Mouse (Mus musculus) kidney, adult 11 months (tissue): Measurements from ENCODE around the gene Lrrc20.

Source experiments
- DNase-seq: peaks from one replicate; pipeline ENCODE4 v3.0.0; 2022

The Lrrc20 gene

DNA sequence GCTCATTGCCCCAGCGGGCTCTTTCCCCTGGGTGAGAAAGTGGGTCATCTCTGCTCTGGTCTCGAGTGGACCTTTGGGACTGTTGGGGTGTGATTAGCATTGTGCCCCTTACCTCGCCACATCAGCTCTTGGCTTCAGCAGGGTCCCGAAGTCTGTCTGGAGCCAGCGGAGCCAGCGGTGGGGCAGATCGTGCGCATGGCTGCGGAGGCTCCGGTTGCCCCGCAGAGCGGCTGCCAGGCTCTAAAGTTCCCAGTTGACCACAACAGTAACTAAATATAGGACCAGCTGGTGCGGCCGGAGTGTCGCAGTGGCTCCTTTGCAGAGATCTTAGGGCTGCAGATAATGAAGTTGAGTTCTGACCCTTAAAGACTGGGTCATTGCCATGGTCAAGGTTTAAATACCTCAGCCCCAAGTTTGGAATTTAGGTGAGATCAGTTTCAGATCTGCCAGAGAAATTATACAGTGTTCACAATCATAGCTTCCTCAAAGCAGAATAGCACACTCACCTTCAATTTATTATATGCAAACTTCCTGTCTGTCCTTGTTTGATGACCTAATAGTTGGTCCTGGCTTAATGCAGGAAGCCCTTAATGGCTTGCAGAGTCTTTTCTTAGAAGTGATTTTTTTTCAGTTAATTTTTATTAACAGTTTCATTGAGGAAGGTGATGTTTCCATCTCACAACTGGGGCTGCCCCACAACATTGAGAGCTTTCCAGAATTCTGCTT is 1.0 kb downstream of the Lrrc20 start:
- DNase-seq, result no peak

DNA sequence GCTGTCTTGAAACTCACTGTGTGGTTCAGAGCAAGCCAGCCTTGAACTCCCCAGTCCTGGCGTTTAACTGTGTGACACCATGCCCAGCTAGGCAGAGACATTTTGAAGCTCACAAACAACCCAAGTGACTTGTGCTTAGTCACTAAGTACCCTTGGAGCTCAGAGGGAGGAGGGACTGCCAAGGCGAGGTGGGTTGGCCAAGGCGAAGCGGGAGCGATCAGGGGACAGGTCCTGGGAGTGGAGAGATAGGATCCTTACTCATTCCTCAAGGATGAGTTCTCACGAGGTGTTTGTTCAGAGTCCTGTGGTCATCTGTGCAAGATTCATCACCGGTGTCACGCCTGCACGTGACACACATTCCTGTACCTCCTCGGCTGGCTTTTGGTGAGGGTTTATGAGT is 3.9 kb downstream of the Lrrc20 start:
- no peak for DNase-seq

DNA sequence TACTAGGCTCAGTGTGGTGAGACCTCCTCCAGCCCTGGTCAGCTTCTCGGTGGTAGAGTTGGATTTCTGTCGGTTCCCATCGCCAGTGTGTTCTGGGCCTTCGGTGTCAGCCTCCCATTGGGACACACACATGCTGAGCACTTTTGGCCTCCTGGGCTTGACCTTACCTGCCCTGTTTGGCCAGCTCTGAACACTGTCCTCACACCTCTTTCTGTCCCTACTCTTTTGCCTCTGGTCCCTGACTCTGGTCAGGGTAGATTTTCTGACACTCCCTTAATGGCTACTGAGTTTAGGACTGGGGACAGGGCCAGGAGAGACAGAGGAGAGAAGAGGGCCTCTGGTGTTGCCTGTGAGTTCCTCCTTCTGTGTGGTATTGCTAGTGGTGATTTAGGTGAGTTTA is 4.3 kb downstream of the Lrrc20 start:
- no peak for DNase-seq

DNA sequence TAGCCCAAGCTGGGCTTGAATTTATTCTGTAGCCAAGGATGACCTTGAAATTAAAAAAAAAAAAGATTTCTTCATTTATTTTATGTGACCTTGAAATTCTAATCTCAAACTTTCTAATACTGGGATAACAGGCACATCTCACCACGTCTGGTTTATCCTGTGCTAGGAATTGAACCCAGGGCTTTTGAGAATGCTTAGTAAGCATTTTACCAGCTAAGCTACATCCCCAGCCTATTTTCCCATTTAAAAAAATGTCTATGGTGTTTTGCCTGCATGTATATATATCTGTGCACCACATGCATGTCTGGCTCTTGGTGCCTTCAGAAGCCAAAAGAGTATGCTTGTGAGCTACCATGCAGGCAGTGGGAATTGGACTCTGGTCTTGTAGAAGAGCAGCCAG is 4.9 kb downstream of the Lrrc20 start:
- no peak for DNase-seq

DNA sequence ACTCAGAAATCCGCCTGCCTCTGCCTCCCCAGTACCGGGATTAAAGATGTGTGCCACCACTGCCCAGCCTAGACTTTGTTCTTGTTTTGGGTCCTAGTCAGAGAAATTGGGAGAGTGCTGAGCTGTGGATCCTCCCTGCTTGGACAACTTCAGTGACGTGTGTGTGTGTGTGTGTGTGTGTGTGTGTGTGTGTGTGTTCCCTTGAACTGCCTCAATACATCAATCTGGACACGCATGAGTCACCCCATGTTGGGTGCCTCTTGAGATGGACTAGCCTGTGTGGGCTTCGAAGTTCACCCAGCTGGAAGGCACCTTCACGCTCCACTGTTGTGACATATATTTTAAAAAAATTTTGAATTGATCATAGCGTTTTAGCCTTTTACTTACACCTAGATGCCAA is 7.2 kb downstream of the Lrrc20 start:
- DNase-seq, result no peak

DNA sequence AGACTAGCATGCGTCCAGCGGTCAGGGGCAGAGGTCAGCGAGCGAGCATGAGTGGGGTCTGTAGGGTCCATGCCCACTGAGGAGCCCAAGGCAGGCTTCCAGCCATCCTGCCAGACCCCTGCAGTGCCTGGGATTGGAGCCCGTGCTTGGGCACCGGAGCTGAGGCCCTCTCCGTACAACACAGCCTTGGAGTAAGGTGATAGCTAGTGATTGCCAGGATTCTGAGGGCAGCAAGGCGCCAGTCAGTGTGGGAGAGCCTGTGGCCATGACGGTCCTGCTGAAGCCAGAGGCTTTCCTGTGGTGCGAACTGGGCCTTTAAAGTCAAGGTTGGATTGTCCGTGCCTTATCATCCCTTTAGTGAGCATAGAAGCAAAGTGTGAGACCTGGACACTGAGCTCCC is 9.2 kb downstream of the Lrrc20 start:
- no peak for DNase-seq

DNA sequence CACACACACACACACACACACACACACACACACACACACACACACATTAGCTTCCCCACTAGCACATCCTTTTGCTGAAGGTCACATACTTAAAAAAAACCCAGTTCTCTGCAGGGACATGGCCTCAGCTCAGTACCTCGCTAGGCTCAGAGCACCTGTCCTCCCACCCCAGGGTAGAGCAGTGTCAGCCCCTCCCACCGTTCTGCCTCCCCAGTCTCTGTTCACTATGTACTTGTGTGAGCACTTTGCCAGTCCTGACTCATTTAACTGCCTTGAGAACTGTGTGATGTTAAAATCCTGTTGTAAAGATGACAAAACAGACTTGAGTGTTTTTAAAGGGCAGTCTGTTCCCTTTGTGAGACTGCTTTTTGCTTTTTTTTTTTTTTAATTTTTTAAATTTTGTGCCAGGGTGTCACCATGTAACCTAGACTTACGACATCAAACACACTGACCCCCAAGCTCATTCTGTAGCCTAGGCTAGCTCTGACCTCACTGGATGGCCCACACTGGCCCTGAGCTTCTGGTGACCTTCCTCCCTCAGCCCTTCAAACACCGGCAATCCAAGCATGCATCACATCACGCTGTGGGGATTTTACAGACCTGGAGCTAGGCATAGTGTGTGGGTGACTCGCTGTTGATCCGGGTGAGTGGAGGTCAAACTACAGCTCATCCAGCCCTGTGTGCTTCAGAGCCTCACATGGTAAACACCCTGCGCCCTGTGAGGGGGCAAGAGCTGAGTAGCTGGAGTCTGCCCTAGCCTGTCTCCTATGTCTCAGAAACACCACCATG is 11.1 kb downstream of the Lrrc20 start:
- DNase-seq, result no peak

DNA sequence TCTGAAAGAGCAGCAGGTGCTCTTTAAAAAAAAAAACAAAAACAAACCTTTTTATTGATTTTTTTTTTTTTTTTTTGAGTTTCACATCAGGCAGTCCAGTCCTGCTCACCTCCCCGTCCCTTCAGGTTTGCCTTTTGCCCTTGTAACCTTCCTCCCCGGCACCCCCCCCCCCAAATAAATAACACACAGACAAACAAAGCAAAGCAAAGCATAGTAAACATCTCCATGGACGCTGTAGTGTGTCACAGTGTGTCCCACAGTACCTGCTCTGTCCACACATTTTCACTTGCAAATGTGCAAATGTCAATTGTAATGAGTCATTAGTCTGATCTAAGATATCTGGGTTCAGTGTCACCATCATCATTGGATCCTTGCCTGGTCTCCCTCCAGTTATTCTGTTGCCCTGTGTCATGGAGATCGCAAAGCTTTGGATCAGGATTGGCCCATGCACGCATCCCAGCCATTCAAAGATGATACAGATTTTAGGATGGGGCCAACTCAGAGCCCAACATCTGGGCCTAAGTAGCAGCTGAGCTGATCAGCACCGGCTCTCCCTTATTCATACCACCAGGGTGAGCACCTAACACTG is 13.0 kb downstream of the Lrrc20 start:
- DNase-seq, result no peak

DNA sequence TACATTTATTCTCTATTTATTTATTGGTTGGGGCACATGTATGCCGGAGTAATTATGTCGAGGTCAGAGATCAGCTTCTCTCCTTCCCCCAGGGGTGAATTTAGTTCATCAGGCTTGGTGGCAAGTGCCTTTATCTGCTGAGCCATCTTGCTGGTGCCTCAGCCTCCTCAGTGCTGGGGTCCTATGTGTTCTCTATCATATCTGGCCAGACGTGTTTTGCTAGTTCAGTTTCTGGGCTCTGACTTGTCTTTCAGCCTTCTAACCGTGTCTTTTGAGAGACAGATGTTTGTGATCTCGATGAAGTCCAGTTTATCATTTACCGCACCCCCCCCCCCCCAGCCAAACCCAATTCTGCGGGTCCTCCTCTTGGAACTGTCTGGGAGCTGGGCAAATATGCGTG is 16.0 kb downstream of the Lrrc20 start:
- no peak for DNase-seq

DNA sequence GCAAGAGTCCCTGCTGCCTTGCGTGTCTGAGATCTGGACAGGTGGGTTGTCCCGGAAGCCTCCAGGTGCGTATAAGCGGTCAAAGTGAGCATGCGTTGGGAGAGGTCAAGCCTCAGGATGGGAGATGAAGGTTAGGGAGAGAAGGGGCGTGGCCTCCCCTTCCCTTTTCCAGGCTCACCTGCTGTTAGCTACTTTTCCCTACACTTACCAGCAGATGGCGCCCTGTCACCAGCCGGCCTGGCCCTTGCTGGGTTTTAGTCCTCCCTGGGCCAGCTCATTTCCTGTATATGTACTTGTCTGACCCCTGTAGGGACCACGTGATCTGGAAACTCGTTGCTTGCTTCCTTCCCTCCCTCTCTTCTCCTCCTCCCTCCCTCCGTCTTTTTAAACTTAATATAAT is 16.4 kb downstream of the Lrrc20 start:
- DNase-seq, result peak; percentile 72

DNA sequence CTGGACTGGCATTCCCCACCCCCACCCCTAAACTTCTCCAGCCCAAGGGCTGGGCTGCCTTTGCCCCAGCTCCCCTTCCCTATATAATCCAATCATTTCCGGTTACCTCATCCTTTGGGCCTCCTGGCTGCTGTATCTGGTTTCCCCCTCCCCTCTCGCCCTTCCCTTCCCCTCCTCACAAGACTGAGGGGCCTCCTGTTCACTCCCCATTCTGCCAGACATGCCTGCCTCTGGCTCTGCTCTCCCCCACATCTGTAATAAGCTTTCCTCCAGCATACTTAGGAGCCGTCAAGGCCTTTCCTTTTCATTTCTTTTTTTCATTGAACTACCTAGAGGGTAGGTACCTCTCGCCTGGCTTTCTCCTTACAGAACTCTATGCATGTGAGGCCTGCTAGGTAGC is 19.9 kb downstream of the Lrrc20 start:
- DNase-seq, result no peak

DNA sequence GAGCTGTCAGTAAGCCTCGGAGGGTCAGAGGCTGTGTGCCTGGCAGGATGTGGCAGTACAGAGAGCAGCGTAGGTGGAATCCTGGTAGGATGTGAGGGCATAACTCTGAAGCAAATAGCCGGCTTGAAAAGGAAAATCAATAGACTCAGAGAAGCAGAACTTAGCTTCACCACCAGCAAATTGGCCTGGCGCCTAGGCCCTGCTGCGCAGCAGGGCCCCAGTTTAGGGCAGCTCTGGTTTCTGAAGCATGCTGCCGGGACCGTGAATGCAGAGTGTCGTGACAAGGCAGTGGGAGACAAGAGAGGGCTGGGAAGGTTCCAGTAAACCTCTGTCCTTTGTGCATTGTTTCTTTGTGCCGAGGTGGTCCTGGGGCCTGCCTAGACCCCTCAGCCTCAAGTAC is 20.6 kb downstream of the Lrrc20 start:
- no peak for DNase-seq

DNA sequence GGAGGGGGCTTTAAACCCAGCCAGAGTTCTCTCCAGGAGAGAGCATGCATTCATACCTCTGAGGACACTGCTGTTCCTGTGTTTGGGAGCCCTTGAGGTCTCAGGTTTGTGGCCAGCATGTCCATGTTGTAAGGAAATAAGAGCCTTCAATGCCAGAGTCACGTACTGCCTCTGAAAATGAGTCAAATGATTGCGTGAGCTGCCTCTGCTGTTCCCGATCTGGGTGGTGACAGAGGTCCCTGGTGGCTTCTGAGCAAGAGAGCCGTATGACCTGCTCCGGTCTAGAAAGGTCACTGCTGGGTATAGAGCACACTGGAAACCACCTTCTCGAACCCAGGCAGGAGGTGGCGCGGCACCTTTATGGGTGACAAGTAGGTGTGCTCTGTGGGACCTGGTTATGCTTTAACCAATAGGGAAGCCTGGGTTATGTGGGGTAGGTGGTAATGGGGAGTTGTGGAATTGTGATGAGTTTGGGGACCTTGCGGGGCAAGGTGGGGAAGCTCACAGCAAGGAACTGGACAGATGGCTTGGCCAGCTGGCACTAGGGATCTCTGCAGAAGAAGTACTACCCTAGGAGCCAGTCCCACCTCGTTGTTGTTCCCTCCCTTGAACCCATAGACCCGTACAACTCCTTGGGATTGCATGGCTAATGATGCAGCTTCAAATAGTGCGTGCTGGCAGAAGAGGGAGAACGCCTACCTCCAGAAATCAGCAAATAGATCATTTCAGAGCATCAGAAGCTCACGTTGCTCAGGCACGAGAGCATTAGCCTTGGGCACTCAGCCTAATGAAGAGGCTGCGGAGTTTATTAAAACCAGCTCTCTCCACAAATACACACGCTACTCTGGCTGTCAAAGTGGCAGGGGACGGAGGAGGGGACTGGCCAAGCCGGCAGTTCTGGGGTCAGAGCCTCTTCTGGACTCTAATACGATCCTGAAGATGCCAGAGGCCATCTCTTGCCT is 24.2 kb downstream of the Lrrc20 start:
- DNase-seq, result no peak

DNA sequence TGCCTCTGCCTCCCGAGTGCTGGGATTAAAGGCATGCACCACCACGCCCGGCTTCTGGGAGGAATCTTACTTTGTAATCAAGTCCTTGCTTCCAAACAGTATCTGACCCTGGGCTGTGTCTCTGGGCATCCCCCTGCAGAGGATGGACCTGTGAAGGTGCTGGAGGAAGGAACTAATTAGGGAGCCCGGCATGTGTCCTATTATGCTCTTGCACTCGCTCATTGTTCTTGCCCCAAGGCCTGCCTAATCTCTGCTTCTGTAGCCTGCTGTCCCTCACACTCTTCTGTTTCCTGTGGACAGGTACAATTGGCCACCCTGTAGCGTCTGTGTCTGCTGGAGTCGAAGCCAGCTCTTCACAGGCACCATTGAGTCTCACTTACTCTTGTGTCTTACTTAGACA is 25.2 kb downstream of the Lrrc20 start:
- no peak for DNase-seq

DNA sequence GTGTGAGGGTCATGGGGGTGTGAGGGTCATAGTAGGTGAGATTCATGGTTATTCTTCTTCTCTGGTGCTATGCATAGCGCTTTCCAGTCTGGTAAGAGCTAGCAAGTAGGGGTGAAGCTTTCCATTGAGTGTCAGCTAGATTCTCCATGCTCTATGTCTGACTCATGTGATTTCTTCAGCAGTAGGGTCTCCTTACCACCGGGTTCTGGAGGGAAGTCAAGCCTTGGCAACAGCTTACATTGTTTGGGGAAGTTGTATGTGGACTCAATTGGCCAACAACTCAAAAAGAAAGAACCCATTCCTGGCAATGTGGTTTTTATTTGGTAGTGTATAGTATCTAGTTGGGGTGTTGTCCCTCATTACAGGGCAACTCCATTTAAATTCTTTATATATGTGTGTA is 28.5 kb downstream of the Lrrc20 start:
- DNase-seq, result no peak

DNA sequence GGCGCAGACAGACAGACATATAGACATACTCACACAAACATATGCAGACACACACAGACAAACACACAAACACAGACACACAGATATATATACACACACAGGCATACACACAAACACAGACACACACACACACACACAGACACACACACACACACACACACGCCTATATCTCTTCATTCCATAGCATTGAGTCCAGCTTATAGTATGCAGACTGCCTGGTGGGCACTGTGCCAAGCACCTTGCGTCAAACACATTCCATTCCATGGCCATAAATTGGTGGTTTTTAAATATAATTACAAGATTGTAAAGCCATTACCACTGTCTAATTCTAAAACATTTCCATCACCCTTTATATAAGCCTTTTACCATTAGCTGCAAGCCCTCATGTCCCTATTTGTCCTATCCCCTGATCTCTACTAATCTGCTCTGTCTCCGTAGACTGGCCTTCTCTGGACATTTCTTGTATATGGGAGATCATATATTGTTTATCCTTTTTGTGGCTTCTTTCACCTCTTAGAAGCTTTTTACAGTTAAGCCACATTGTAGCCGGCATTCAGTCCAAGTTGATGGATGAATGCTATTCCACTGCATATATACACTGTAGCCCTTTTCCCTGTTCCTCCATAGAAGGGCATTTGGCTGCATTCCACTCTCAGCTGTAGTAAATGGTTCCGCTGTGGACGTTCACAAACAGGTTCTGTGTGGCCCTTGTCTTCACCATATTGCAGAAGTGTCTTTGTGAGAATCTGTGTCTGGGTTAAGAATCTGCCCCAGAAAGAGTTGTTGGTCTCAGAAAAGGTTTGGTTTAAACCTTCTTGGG is 31.0 kb downstream of the Lrrc20 start:
- DNase-seq, result no peak

DNA sequence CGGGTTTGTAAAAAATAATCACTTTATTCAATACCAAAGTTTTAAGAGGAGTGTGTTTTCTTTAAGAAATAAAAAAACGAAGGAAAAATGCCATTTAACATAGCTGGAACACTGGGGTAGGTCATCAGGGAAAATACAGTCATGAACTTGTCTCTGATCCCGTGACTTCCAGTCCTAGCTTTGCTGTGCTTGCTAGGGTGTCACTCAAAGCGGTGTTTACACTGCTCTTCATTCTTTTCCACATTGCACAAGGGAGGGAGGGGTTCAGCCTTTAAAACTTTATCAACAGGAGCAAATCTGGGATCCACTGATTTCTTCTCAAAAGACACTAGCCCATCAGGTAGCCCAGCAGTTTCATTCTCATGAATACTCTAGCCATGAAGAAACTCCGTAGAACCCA is 34.3 kb downstream of the Lrrc20 start:
- no peak for DNase-seq

DNA sequence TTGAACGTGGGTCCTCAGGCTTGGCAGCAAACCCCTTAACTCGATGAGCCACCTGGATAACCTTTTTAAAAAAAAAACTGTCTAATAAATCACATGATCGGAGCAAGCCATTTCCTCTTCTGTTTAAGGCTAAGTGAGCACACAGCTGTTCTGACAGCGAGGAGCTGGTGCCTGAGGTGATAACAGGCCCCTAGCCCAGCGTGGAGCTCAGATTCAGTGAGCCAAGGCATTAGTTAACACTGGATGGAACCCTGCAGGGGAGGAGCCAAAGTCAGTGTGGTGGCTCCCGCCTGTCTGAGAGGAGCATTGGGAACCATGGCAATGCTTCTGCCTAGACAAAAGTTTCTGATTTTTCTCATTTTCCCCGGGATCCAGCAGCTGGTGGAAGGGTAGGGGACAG is 35.2 kb downstream of the Lrrc20 start:
- no peak for DNase-seq

DNA sequence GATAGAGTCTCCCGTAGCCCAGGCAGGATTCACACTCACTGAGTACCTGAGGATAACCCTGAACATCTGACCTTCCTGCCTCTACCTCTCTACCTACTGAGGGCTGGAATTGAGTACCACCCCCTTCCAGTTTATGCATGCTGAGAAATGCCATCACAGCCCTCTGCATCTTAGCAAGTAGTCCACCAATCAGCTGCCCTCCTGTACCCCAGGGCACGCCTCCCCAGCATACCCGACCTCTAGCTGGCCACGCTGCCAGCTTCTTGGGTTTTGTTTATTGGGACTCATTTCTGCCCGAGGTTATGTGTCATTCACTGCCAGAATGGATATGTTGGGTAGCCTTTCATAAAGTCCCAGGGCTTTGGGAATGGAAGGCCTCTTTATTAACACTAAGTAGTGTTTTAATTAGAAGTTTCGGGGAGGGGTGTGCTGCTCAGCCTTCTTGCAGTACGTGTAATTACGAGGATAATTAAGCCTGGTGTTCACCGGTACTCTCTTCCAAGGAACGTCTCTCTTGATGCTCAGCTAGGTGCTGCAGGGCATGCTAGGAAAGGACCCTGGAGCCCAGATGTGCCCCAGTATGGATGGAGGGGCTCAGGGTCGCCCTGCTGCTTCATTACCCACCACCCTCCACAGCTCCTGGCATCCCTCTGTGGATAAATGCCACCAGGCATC is 36.8 kb downstream of the Lrrc20 start:
- DNase-seq, result no peak

DNA sequence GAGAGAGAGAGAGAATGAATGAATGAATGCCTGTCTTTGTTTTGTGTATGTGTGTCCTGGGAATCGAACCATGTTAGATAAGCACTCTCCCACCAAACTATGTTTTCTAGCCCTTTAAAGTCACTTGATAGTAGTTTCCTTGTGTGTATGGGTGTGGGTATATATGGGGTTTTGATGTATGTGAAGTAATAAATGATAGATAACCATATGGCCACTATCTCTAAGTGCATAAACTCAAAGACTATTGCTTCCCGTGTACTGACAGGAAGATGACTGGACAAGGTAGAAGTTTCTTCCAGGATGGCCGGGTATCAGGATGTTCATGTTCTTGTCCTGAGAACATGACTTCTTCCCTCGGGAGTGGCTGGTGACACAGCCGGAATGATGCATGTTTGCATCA is 41.3 kb downstream of the Lrrc20 start:
- no peak for DNase-seq

DNA sequence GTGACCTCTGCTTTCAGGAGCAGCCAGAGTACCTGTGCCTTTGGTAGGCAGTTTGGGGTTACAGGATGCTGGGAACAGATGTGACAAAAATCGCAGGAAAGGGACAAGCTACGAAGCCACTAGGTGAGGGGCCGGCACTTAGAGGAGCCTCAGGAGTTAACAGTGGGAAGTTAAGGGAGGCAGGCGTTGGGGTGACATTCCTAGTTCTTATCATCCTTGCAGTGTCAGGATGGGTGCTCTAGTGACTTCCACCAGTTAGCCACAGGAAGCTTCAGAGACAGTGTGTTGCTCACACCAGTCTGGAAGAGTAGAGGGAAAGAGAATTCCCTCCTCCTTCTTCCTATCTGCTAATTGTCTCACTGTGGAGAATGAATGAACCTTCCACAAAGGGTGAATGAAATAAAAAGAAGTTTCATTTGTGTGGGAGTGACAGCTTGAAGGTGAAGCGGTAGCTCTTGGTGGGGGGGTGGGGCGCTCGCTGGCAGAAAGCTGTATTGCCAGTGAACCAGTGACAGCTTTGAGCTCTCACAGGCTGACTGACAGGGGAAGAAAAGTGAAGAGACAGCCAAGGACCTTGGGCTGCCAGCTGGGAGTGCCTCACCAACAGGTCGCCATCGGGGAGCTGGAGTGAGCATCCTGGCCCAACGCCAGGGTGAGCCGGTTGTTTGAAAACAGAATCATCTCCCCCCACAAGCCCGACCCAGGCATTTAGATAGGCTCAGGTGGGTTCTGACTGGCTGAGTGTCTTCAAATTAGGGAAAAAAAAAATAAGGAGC is 41.9 kb downstream of the Lrrc20 start:
- DNase-seq, result no peak
